Mouse (Mus musculus) heart, embryonic 11.5 days (tissue): ENCODE results near the gene Rpl37. TPM values are rescaled to one million over a fixed set of nuclear protein-coding genes. Genes with fewer than 3 reads are reported as not detected.

Experiments used
- ATAC-seq: fragments of 200-750 bp; cut with Nextera tagmentation; replicated peaks from 2 replicates; pipeline ENCODE4 v1.8.0; 2017; ENCODE audit warnings: moderate library complexity; ENCODE audit not compliant: insufficient number of reproducible peaks, low FRiP score, low TSS enrichment
- H3K27ac ChIP-seq: fragments of 300-500 bp; sonication (generic); 2 replicates; pipeline ENCODE4 v1.5.1; 2014; ENCODE audit warnings: mild to moderate bottlenecking, low read depth, low read length
- H3K27me3 ChIP-seq: fragments of 300-500 bp; sonication (generic); 2 replicates; pipeline ENCODE4 v1.6.1; 2014; ENCODE audit warnings: mild to moderate bottlenecking, low read length, mixed read lengths; ENCODE audit not compliant: control insufficient read depth, insufficient read depth
- H3K36me3 ChIP-seq: fragments of 300-500 bp; sonication (generic); 2 replicates; pipeline ENCODE4 v1.6.1; 2014; ENCODE audit warnings: mild to moderate bottlenecking, low read length, moderate library complexity, mixed read lengths; ENCODE audit not compliant: control insufficient read depth, insufficient read depth
- H3K4me1 ChIP-seq: fragments of 300-500 bp; sonication (generic); 2 replicates; pipeline ENCODE4 v1.6.1; 2014; ENCODE audit warnings: low read length; ENCODE audit not compliant: control insufficient read depth, insufficient read depth
- H3K4me2 ChIP-seq: fragments of 300-500 bp; sonication (generic); 2 replicates; pipeline ENCODE4 v1.6.1; 2014; ENCODE audit warnings: mild to moderate bottlenecking, moderate library complexity
- H3K4me3 ChIP-seq: fragments of 300-500 bp; sonication (generic); 2 replicates; pipeline ENCODE4 v1.5.1; 2014; ENCODE audit warnings: low read depth, low read length
- H3K9ac ChIP-seq: fragments of 300-500 bp; sonication (generic); 2 replicates; pipeline ENCODE4 v1.6.1; 2014; ENCODE audit warnings: mild to moderate bottlenecking, low read depth, low read length, moderate library complexity
- H3K9me3 ChIP-seq: fragments of 300-500 bp; sonication (generic); replicated peaks from 2 replicates; pipeline ENCODE4 v1.6.1; 2016; ENCODE audit warnings: low read length; ENCODE audit not compliant: control insufficient read depth
- WGBS: fragments of 180-500 bp; shearing (Covaris S2); extraction: QIAGEN DNeasy Blood & Tissue Kit; methylation state at CpG from one replicate; pipeline ENCODE4 v1.1.7; 2014; ENCODE audit not compliant: insufficient replicate concordance; 5-methylcytosine and 5-hydroxymethylcytosine counted together
- polyA plus RNA-seq: library from polyadenylated mRNA; unstranded; fragments of >200 nt; fragmentation: Nextera tagmentation; extraction: Ambion mirVana; gene quantifications from 2 replicates; pipeline ENCODE4 v1.2.1, GENCODE M21; 2014

The Rpl37 gene
- polyA plus RNA-seq, 1 experiment from 2014 or later, result 532 TPM

GRCm38 (mm10) chr15:5118626-5119025 is 2.2 kb downstream of the Rpl37 start:
- H3K4me2 ChIP-seq, result no peak overlapping the region
- H3K36me3 ChIP-seq, result peaks cover 31% of the 10 kb centered on the region

GRCm38 (mm10) chr15:5119192-5119591 is 2.7 kb downstream of the Rpl37 start:
- Histone ChIP-seq H3K9me3 (no peaks in the 10 kb centered on the region), H3K36me3 (peaks cover 33% of the 10 kb centered on the region), H3K27me3 (no peaks in the 10 kb centered on the region), H3K27ac (no peak overlapping the region), H3K4me3 (no peak overlapping the region), H3K4me2 (no peak overlapping the region), H3K4me1 (peaks cover 14% of the 10 kb centered on the region), H3K9ac (no peak overlapping the region)
- ATAC-seq, result no peak
- WGBS, result 78% methylated on average over 2 of the region's 2 CpGs

More at GRCm38 (mm10) chr15:5118626-5119025, 2.2 kb downstream of the Rpl37 start:
- Histone ChIP-seq H3K4me3 (no peak overlapping the region), H3K27me3 (no peaks in the 10 kb centered on the region), H3K4me1 (peaks cover 14% of the 10 kb centered on the region), H3K9me3 (no peaks in the 10 kb centered on the region), H3K9ac (no peak overlapping the region), H3K27ac (no peak overlapping the region)
- ATAC-seq, result no peak
- WGBS, result 84% methylated on average over 9 of the region's 9 CpGs

GRCm38 (mm10) chr15:5119707-5120106 is 3.3 kb downstream of the Rpl37 start:
- H3K9me3 ChIP-seq, result no peaks in the 10 kb centered on the region
- no peak overlapping the region for H3K4me2 ChIP-seq
- 90% methylated on average over 2 of the region's 2 CpGs for WGBS
- no peak overlapping the region for H3K9ac ChIP-seq
- no peak for ATAC-seq
- H3K4me1 ChIP-seq, result peaks cover 14% of the 10 kb centered on the region
- no peak overlapping the region for H3K27ac ChIP-seq
- no peaks in the 10 kb centered on the region for H3K27me3 ChIP-seq
- peaks cover 36% of the 10 kb centered on the region for H3K36me3 ChIP-seq
- no peak overlapping the region for H3K4me3 ChIP-seq

GRCm38 (mm10) chr15:5121535-5122313 is 5.3 kb downstream of the Rpl37 start:
- Histone ChIP-seq H3K9ac (no peak overlapping the region; the same call in 1 of the 2 replicates), H3K9me3 (no peaks in the 10 kb centered on the region), H3K4me3 (no peak overlapping the region), H3K36me3 (peaks cover 37% of the 10 kb centered on the region), H3K27ac (no peak overlapping the region), H3K4me2 (no peak overlapping the region), H3K27me3 (no peaks in the 10 kb centered on the region), H3K4me1 (peaks cover 8% of the 10 kb centered on the region)
- WGBS, result 85% methylated on average over 12 of the region's 12 CpGs
- no peak for ATAC-seq

- no peak overlapping the region for H3K27ac ChIP-seq
- H3K9me3 ChIP-seq, result no peaks in the 10 kb centered on the region
- ATAC-seq, result no peak
- H3K4me1 ChIP-seq, result no peaks in the 10 kb centered on the region
- H3K27me3 ChIP-seq, result no peaks in the 10 kb centered on the region
- no peak overlapping the region for H3K4me2 ChIP-seq
- peaks cover 15% of the 10 kb centered on the region for H3K36me3 ChIP-seq
- no peak overlapping the region for H3K9ac ChIP-seq
- WGBS, result 79% methylated on average over 4 of the region's 4 CpGs
- H3K4me3 ChIP-seq, result no peak overlapping the region
Measured at GRCm38 (mm10) chr15:5126456-5126855, 10.0 kb downstream of the Rpl37 start.

GRCm38 (mm10) chr15:5127487-5127886 is 11.0 kb downstream of the Rpl37 start:
- no peaks in the 10 kb centered on the region for H3K27me3 ChIP-seq
- H3K4me1 ChIP-seq, result no peaks in the 10 kb centered on the region
- peaks cover 10% of the 10 kb centered on the region; the same call in 1 of the 2 replicates for H3K36me3 ChIP-seq
- 79% methylated on average over 2 of the region's 2 CpGs for WGBS
- ATAC-seq, result no peak
- no peak overlapping the region for H3K27ac ChIP-seq
- H3K4me3 ChIP-seq, result no peak overlapping the region
- no peak overlapping the region for H3K4me2 ChIP-seq
- no peak overlapping the region for H3K9ac ChIP-seq
- no peaks in the 10 kb centered on the region for H3K9me3 ChIP-seq

GRCm38 (mm10) chr15:5128176-5128940 is 11.9 kb downstream of the Rpl37 start:
- H3K4me3 ChIP-seq, result no peak overlapping the region
- H3K9me3 ChIP-seq, result no peaks in the 10 kb centered on the region
- no peak overlapping the region for H3K4me2 ChIP-seq
- H3K9ac ChIP-seq, result no peak overlapping the region
- H3K4me1 ChIP-seq, result no peaks in the 10 kb centered on the region
- peaks cover 6% of the 10 kb centered on the region; the same call in 1 of the 2 replicates for H3K36me3 ChIP-seq
- 52% methylated on average over 5 of the region's 5 CpGs for WGBS
- no peak overlapping the region for H3K27ac ChIP-seq
- no peak for ATAC-seq
- no peaks in the 10 kb centered on the region for H3K27me3 ChIP-seq

GRCm38 (mm10) chr15:5129111-5129805 is 12.8 kb downstream of the Rpl37 start:
- Histone ChIP-seq H3K4me1 (no peaks in the 10 kb centered on the region), H3K27me3 (no peaks in the 10 kb centered on the region), H3K36me3 (peaks cover 4% of the 10 kb centered on the region; the same call in 1 of the 2 replicates), H3K9ac (no peak overlapping the region), H3K27ac (no peak overlapping the region), H3K9me3 (no peaks in the 10 kb centered on the region), H3K4me3 (no peak overlapping the region), H3K4me2 (no peak overlapping the region)
- WGBS, result 84% methylated on average over 12 of the region's 12 CpGs
- no peak for ATAC-seq
